Mouse (Mus musculus) forebrain, embryonic 11.5 days (tissue): ENCODE data around the gene Ube2r2. TPM values are rescaled to one million over a fixed set of nuclear protein-coding genes. Genes with fewer than 3 reads are reported as not detected.

Experiments used
- ATAC-seq: fragments of 200-750 bp; cut with Nextera tagmentation; replicated peaks from 2 replicates; pipeline ENCODE4 v1.8.0; 2017; ENCODE audit warnings: moderate TSS enrichment; ENCODE audit not compliant: low FRiP score
- DNase-seq: peaks from one replicate; pipeline ENCODE4 v3.0.0-alpha.2; 2017; ENCODE audit warnings: low spot score
- H3K27ac ChIP-seq: fragments of 300-500 bp; sonication (generic); 2 replicates; pipeline ENCODE4 v1.5.1; 2014; ENCODE audit warnings: low read depth, low read length
- H3K27me3 ChIP-seq: fragments of 300-500 bp; sonication (generic); 2 replicates; pipeline ENCODE4 v1.6.1; 2014; ENCODE audit warnings: mild to moderate bottlenecking, low read length, mixed read lengths; ENCODE audit not compliant: control insufficient read depth, insufficient read depth
- H3K36me3 ChIP-seq: fragments of 300-500 bp; sonication (generic); 2 replicates; pipeline ENCODE4 v1.6.1; 2014; ENCODE audit warnings: mild to moderate bottlenecking, low read length, moderate library complexity, mixed read lengths; ENCODE audit not compliant: control insufficient read depth, insufficient read depth
- H3K4me1 ChIP-seq: fragments of 300-500 bp; sonication (generic); replicated peaks from 2 replicates; pipeline ENCODE4 v1.6.1; 2014; ENCODE audit warnings: low read length, mixed read lengths; ENCODE audit not compliant: control insufficient read depth, insufficient read depth
- H3K4me2 ChIP-seq: fragments of 300-500 bp; sonication (generic); 2 replicates; pipeline ENCODE4 v1.6.1; 2014; ENCODE audit warnings: low read depth, mild to moderate bottlenecking, low read length, moderate library complexity, mixed read lengths; ENCODE audit not compliant: severe bottlenecking
- H3K4me3 ChIP-seq: fragments of 300-500 bp; sonication (generic); 2 replicates; pipeline ENCODE4 v1.5.1; 2014; ENCODE audit warnings: low read depth, low read length
- H3K9ac ChIP-seq: fragments of 300-500 bp; sonication (generic); 2 replicates; pipeline ENCODE4 v1.6.1; 2014; ENCODE audit warnings: low read length
- H3K9me3 ChIP-seq: fragments of 300-500 bp; sonication (generic); 2 replicates; pipeline ENCODE4 v1.6.1; 2016; ENCODE audit warnings: low read length, mixed read lengths; ENCODE audit not compliant: control insufficient read depth
- WGBS: fragments of 180-500 bp; shearing (Covaris S2); extraction: QIAGEN DNeasy Blood & Tissue Kit; methylation state at CpG from one replicate; pipeline ENCODE4 v1.1.7; 2014; 5-methylcytosine and 5-hydroxymethylcytosine counted together
- polyA plus RNA-seq: library from polyadenylated mRNA; unstranded; fragments of >200 nt; fragmentation: Nextera tagmentation; extraction: Ambion mirVana; gene quantifications from 2 replicates; pipeline ENCODE4 v1.2.1, GENCODE M21; 2014

The Ube2r2 gene
- polyA plus RNA-seq, 1 experiment from 2014 or later = 97.3 TPM

- no peaks in the 10 kb centered on the region; the same call in 1 of the 2 replicates for H3K36me3 ChIP-seq
- no peak for DNase-seq
- no peak for ATAC-seq
Measured at GRCm38 (mm10) chr4:41174631-41175030, 39.1 kb downstream of the Ube2r2 start.

GRCm38 (mm10) chr4:41179825-41180725, 44.5 kb downstream of the Ube2r2 start:
- Histone ChIP-seq H3K4me1 (no peaks in the 10 kb centered on the region), H3K36me3 (no peaks in the 10 kb centered on the region; the same call in 1 of the 2 replicates), H3K4me3 (no peak overlapping the region), H3K4me2 (no peak overlapping the region), H3K27ac (no peak overlapping the region), H3K9ac (no peak overlapping the region), H3K9me3 (no peaks in the 10 kb centered on the region), H3K27me3 (no peaks in the 10 kb centered on the region)
- WGBS = 90% methylated on average over 15 of the region's 15 CpGs
- DNase-seq (no peak), ATAC-seq (no peak)

More at GRCm38 (mm10) chr4:41174631-41175030, 39.1 kb downstream of the Ube2r2 start:
- Histone ChIP-seq H3K9ac (no peak overlapping the region), H3K4me1 (no peaks in the 10 kb centered on the region), H3K4me2 (no peak overlapping the region), H3K9me3 (no peaks in the 10 kb centered on the region), H3K4me3 (no peak overlapping the region), H3K27ac (no peak overlapping the region), H3K27me3 (no peaks in the 10 kb centered on the region)
- WGBS = 81% methylated on average over 2 of the region's 2 CpGs

- no peaks in the 10 kb centered on the region for H3K9me3 ChIP-seq
- H3K36me3 ChIP-seq = peaks cover 5% of the 10 kb centered on the region; the same call in 1 of the 2 replicates
- no peak for ATAC-seq
- H3K27ac ChIP-seq = no peak overlapping the region
- WGBS = 92% methylated on average over 2 of the region's 2 CpGs
- H3K9ac ChIP-seq = no peak overlapping the region
- H3K4me3 ChIP-seq = no peak overlapping the region
- no peak for DNase-seq
- no peaks in the 10 kb centered on the region for H3K4me1 ChIP-seq
- no peaks in the 10 kb centered on the region for H3K27me3 ChIP-seq
- H3K4me2 ChIP-seq = no peak overlapping the region
Measured at GRCm38 (mm10) chr4:41189809-41190208, 54.3 kb downstream of the Ube2r2 start.

DNA sequence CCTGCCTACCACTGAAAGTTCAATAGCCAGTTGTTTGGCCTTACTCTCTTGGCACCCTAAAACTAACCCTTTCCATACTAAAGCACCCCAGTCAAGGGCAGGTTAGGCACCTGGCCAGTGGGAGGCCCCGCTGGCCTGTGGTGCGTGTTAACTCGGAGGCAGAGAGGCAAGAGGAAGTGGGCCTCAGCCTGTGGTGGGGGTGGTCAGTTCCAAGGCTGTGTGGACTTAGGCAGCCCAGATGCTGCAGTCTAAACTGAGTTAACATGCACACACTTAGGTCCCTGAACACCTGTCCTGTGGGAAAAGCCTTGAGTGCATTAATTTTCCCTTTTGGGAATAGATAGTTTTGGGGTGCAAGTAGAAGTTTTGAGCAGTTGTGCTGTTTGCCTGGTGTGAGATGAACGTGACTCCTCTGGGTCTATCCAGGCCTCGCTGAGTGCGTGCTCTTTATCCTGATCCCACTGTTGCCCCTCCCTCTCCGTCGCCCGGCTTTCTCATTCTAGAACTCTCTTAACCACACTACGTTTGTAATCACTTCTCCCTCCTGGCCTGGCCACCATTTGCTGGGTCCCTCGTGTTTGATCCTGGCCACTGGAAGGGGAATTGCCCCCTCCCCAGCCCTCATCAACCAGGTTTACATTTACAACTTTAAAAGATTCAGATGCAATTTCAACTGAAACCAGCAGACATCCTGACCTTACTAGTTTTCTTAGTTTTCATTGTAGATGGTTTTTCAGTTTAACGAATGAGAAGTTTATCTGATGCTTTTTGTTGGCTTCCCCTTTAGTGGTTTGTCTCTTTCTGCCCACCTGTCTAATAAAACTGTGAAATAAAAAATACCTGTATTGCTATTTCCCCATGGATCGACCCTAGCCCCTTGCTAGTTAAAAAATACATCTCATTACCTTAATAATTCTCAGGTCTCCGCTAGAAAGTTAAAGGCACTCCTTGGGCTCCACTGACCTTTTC, 57.3 kb downstream of the Ube2r2 start:
- Histone ChIP-seq H3K9ac (no peak overlapping the region), H3K4me2 (no peak overlapping the region), H3K4me1 (no peaks in the 10 kb centered on the region), H3K4me3 (no peak overlapping the region), H3K9me3 (no peaks in the 10 kb centered on the region), H3K36me3 (peaks cover 14% of the 10 kb centered on the region), H3K27ac (no peak overlapping the region), H3K27me3 (no peaks in the 10 kb centered on the region)
- 75% methylated on average over 14 of the region's 14 CpGs for WGBS
- DNase-seq (no peak), ATAC-seq (no peak)

- Histone ChIP-seq H3K36me3 (peaks cover 22% of the 10 kb centered on the region), H3K4me2 (no peak overlapping the region), H3K4me3 (no peak overlapping the region), H3K9ac (no peak overlapping the region), H3K4me1 (no peaks in the 10 kb centered on the region), H3K27ac (no peak overlapping the region), H3K27me3 (no peaks in the 10 kb centered on the region), H3K9me3 (no peaks in the 10 kb centered on the region)
- DNase-seq (no peak), ATAC-seq (no peak)
- 91% methylated on average over 15 of the region's 15 CpGs for WGBS
Measured at GRCm38 (mm10) chr4:41195328-41195727, 59.8 kb downstream of the Ube2r2 start.

GRCm38 (mm10) chr4:41196861-41197610, 61.5 kb downstream of the Ube2r2 start:
- Histone ChIP-seq H3K27ac (no peak overlapping the region), H3K27me3 (no peaks in the 10 kb centered on the region), H3K4me3 (no peak overlapping the region), H3K4me1 (no peaks in the 10 kb centered on the region), H3K36me3 (peaks cover 24% of the 10 kb centered on the region), H3K9ac (no peak overlapping the region), H3K9me3 (no peaks in the 10 kb centered on the region), H3K4me2 (no peak overlapping the region)
- no peak for ATAC-seq
- WGBS = 87% methylated on average over 3 of the region's 3 CpGs
- DNase-seq = no peak

DNA sequence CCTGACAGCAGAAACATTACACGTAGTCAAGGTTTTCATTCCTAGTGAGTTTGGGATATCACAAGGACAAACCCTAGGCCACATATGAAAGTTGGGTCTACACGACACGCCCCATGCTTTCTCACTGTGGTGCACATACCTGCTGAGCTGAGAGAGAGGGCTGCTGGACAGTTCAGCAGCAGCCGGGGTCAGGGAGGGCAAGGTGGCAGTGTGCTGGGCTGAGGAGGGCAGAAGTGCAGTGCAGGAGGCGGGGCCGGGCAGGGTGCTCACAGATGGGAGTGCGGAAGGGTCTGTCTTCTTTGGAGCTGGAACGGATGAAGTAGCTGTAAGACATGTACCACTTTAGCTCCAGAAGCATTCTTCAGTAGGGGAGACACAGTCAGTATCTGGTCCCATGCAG, 66.6 kb downstream of the Ube2r2 start:
- Histone ChIP-seq H3K9me3 (no peaks in the 10 kb centered on the region), H3K27me3 (no peaks in the 10 kb centered on the region), H3K27ac (no peak overlapping the region), H3K4me3 (no peak overlapping the region), H3K9ac (no peak overlapping the region), H3K4me2 (no peak overlapping the region), H3K36me3 (peaks cover 34% of the 10 kb centered on the region), H3K4me1 (no peaks in the 10 kb centered on the region)
- WGBS = 93% methylated on average over 8 of the region's 8 CpGs
- no peak for ATAC-seq
- no peak for DNase-seq

GRCm38 (mm10) chr4:41205751-41206150, 70.2 kb downstream of the Ube2r2 start:
- no peaks in the 10 kb centered on the region for H3K4me1 ChIP-seq
- no peak overlapping the region for H3K4me3 ChIP-seq
- no peak for ATAC-seq
- no peak overlapping the region for H3K4me2 ChIP-seq
- WGBS = 89% methylated on average over 8 of the region's 8 CpGs
- H3K36me3 ChIP-seq = peaks cover 29% of the 10 kb centered on the region
- no peak for DNase-seq
- no peaks in the 10 kb centered on the region for H3K9me3 ChIP-seq
- H3K27ac ChIP-seq = no peak overlapping the region
- no peak overlapping the region for H3K9ac ChIP-seq
- H3K27me3 ChIP-seq = no peaks in the 10 kb centered on the region
